Mouse (Mus musculus): Measurements from ENCODE around the gene Dap3.
"Not testable (repeated sequence)": the region's sequence is repeated elsewhere in the genome, so short reads cannot be mapped to it uniquely, and the experiment has no call there.

Gene Dap3

GRCm38 (mm10) chr3:88912585-88912984 is 38.4 kb downstream of the Dap3 start:
- no peak for DNase-seq

- no peak for DNase-seq
These were observed 44.4 kb downstream of the Dap3 start for GRCm38 (mm10) chr3:88906393-88907159.

GRCm38 (mm10) chr3:88905741-88906140 is 45.2 kb downstream of the Dap3 start:
- DNase-seq, result no peak

DNA sequence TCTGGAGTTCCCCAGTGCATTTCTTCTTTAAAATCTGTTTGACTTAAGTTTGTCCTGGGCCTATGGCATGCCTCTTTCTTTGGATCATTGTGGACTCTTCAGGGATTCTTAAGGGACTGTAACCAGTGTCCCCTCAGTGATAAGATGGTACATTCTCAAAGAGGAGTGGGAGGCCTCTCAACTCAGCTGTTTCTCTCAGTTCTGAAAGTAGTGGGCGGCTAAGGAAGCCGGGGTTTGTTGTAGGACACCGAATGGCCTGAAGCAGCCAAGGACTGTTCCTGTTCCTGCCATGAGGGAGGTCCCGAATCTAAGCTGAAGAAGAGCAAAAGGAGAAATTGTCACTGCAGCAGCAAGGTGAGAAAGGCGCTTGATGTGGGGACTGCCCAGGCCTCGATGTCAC is 45.8 kb downstream of the Dap3 start:
- DNase-seq, result no peak

GRCm38 (mm10) chr3:88904803-88905202 is 46.2 kb downstream of the Dap3 start:
- no peak for DNase-seq

DNA sequence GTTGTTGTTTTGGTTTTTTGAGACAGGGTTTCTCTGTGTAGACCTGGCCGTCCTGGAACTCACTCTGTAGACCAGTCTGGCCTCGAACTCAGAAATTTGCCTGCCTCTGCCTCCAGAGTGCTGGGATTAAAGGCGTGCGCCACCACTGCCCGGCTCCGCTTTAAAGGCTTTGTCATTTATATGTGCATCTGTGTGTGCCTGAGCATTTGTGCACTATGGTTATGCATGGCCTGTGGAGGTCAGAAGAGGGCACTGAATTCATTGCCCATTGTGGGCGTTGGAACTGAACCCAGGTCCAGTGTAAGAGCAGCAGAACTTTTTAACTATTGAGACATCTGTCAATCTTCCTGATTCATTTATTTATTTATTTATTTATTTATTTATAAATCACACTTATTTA is 58.0 kb downstream of the Dap3 start:
- not testable (repeated sequence) for DNase-seq

GRCm38 (mm10) chr3:88882536-88882935 is 68.4 kb downstream of the Dap3 start:
- not testable (repeated sequence) for DNase-seq

All from cerebellum, adult 9-10 months (tissue).